Mouse (Mus musculus) frontal cortex, adult 2 months (tissue): Measurements from ENCODE around the gene Gm17409. TPM values are rescaled to one million over a fixed set of nuclear protein-coding genes. Genes with fewer than 3 reads are reported as not detected.

Experiments used
- DNase-seq, 2 experiments: peaks; one replicate each; pipeline ENCODE4 v3.0.0; 2022; ENCODE audit warnings: low spot score in 1 of 2; ENCODE audit errors: extremely low spot score in 1 of 2
- polyA plus RNA-seq: library from polyadenylated mRNA; depleted of rRNA; stranded (reverse); fragments of >200 nt; gene quantifications from 2 replicates; pipeline ENCODE4 v1.2.3, GENCODE M21; 2012

The Gm17409 gene
- polyA plus RNA-seq, 1 experiment: not detected

- peak in 1 of 2 experiments; percentile 36 for DNase-seq
These were observed 11.7 kb downstream of the Gm17409 start for GRCm38 (mm10) chr2:58481450-58482100.

GRCm38 (mm10) chr2:58484284-58484965, 14.5 kb downstream of the Gm17409 start:
- peak in 1 of 2 experiments; percentile 41 for DNase-seq

- no peak for DNase-seq
These were observed 15.2 kb downstream of the Gm17409 start for GRCm38 (mm10) chr2:58485152-58485551.

GRCm38 (mm10) chr2:58485683-58486082, 15.8 kb downstream of the Gm17409 start:
- DNase-seq: no peak

- no peak for DNase-seq
These were observed 16.7 kb downstream of the Gm17409 start for GRCm38 (mm10) chr2:58486441-58487278.

GRCm38 (mm10) chr2:58487279-58487560, 17.3 kb downstream of the Gm17409 start:
- no peak for DNase-seq

- no peak for DNase-seq
These were observed 18.5 kb downstream of the Gm17409 start for GRCm38 (mm10) chr2:58488404-58488803.

GRCm38 (mm10) chr2:58489275-58489674, 19.4 kb downstream of the Gm17409 start:
- DNase-seq: no peak

GRCm38 (mm10) chr2:58493685-58494635, 24.0 kb downstream of the Gm17409 start:
- no peak for DNase-seq

- DNase-seq: no peak
These were observed 25.4 kb downstream of the Gm17409 start for GRCm38 (mm10) chr2:58495271-58495670.

GRCm38 (mm10) chr2:58496647-58497410, 26.9 kb downstream of the Gm17409 start:
- no peak for DNase-seq

GRCm38 (mm10) chr2:58505306-58506090, 35.6 kb downstream of the Gm17409 start:
- no peak for DNase-seq

- DNase-seq: no peak
These were observed 40.3 kb downstream of the Gm17409 start for GRCm38 (mm10) chr2:58510192-58510591.

- DNase-seq: no peak
These were observed 43.3 kb downstream of the Gm17409 start for GRCm38 (mm10) chr2:58513212-58513611.

GRCm38 (mm10) chr2:58514489-58514888, 44.6 kb downstream of the Gm17409 start:
- DNase-seq: no peak

GRCm38 (mm10) chr2:58516000-58516399, 46.1 kb downstream of the Gm17409 start:
- DNase-seq: no peak

GRCm38 (mm10) chr2:58516920-58517319, 47.0 kb downstream of the Gm17409 start:
- DNase-seq: no peak

GRCm38 (mm10) chr2:58518517-58518916, 48.6 kb downstream of the Gm17409 start:
- no peak for DNase-seq
